Mouse (Mus musculus): ENCODE results near the gene Pnpla3. TPM values are rescaled to one million over a fixed set of nuclear protein-coding genes. Genes with fewer than 3 reads are reported as not detected.

Gene Pnpla3
- polyA plus RNA-seq, 1 experiment from 2014 or later: 3.4 TPM

DNA sequence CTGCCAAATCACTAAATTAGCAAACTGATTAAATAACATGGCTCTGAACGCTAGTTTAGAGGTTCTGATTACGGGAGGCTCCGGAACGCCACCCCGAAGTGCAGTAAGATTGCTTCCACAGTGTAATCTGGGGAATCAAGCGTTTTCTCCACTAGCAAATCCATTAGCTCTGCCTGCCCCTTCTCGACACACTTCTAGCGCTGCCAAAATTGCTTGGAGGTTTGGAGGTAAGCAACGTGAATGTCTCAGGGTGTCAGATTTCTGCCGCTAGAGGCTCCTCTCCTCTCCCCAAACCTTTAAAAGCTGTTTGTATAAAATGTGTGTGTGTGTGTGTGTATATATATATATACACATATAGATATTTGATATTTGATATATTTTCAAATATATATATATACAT lies 57.1 kb downstream of the Pnpla3 start:
- no peak for ATAC-seq (replicated peaks)
- no peak overlapping the region for H3K4me3 ChIP-seq
- 41% methylated on average over 10 of the region's 10 CpGs for WGBS
- no peak overlapping the region for H3K9ac ChIP-seq (replicated peaks)
- H3K27me3 ChIP-seq: no peaks in the 10 kb centered on the region
- H3K9me3 ChIP-seq: no peaks in the 10 kb centered on the region
- peak overlapping the region; percentile 47; the same call in 1 of the 2 replicates for H3K27ac ChIP-seq (replicated peaks)
- peaks cover 36% of the 10 kb centered on the region for H3K4me1 ChIP-seq
- H3K36me3 ChIP-seq: no peaks in the 10 kb centered on the region
- H3K4me2 ChIP-seq (replicated peaks): no peak overlapping the region

- peak; percentile 47 for ATAC-seq (replicated peaks)
- Histone ChIP-seq H3K4me2 (replicated peaks) (no peak overlapping the region), H3K9me3 (no peaks in the 10 kb centered on the region), H3K4me1 (peaks cover 48% of the 10 kb centered on the region), H3K4me3 (no peak overlapping the region), H3K36me3 (no peaks in the 10 kb centered on the region), H3K27ac (replicated peaks) (peak overlapping the region; percentile 75), H3K9ac (replicated peaks) (no peak overlapping the region), H3K27me3 (no peaks in the 10 kb centered on the region)
- WGBS: 32% methylated on average over 15 of the region's 15 CpGs
Observed at GRCm38 (mm10) chr15:84226918-84227317, 59.3 kb downstream of the Pnpla3 start.

DNA sequence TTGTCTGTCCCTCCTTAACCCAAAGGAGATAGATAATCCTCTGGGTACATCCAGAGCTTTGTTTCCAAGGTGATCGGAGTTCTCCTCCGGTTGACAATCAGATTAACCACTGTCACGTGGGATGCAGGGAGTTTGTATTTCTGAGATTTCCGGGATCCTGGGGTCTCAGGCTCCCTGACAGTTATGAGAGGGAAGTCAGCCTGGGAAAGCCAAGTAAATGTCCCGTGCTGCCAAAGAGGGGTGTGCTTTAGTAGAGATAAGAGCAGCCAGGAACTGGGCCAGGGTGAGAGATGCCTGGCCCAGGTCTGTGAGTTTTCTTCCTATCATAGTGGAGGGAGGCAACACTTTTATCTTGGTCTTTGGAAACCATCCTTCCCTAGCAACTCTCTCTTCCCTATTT lies 63.0 kb downstream of the Pnpla3 start:
- Histone ChIP-seq H3K4me1 (peaks cover 42% of the 10 kb centered on the region), H3K9ac (replicated peaks) (peak overlapping the region; percentile 55; the same call in 1 of the 2 replicates), H3K27ac (replicated peaks) (peak overlapping the region; percentile 66), H3K27me3 (no peaks in the 10 kb centered on the region), H3K9me3 (no peaks in the 10 kb centered on the region), H3K4me2 (replicated peaks) (peak overlapping the region; percentile 97), H3K4me3 (no peak overlapping the region), H3K36me3 (no peaks in the 10 kb centered on the region)
- peak; percentile 5; the same call in 1 of the 2 replicates for ATAC-seq (replicated peaks)
- WGBS: 14% methylated on average over 5 of the region's 5 CpGs

DNA sequence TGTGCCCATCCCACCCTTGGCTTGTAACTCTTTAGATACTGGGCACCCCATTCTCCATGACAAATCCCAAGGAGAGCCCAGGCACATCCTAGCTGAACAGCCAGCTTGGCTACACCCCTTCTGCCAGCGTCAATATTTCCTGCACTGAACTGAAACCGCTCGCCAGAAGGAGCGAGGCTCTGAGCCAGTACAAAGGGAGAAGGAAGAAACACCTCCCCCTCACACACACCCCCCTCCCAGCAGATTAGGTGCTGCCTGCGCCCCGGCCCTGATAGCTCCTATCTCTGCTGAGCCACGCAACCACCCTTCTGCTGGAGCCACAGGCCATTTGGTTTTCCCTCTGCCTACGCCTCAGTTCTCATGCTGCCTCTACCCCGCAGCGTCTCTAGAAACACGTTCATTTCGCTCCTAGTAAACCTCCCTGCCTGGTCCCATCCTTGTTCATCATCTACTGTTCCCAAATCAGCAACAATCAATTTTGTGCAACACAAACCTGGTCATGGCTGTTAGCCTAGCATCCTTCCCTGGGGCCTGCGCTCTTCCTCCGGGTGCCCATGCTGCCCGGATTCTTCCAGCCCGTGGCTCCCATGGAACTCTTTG lies 63.6 kb downstream of the Pnpla3 start:
- Histone ChIP-seq H3K9ac (replicated peaks) (peak overlapping the region; percentile 55), H3K4me3 (peak overlapping the region; percentile 44), H3K27ac (replicated peaks) (peak overlapping the region; percentile 66), H3K4me1 (peaks cover 42% of the 10 kb centered on the region), H3K27me3 (no peaks in the 10 kb centered on the region), H3K4me2 (replicated peaks) (peak overlapping the region; percentile 97), H3K9me3 (no peaks in the 10 kb centered on the region), H3K36me3 (no peaks in the 10 kb centered on the region)
- peak; percentile 38 for ATAC-seq (replicated peaks)
- WGBS: 4% methylated on average over 16 of the region's 16 CpGs

- Histone ChIP-seq H3K4me3 (peak within 1 kb of the TSS; percentile 44), H3K27me3 (no peaks in the 10 kb centered on the region), H3K4me2 (replicated peaks) (peak within 1 kb of the TSS; percentile 97), H3K9ac (replicated peaks) (peak within 1 kb of the TSS; percentile 55), H3K9me3 (no peaks in the 10 kb centered on the region), H3K27ac (replicated peaks) (peak within 1 kb of the TSS; percentile 66), H3K36me3 (no peaks in the 10 kb centered on the region), H3K4me1 (peaks cover 35% of the 10 kb centered on the region)
- WGBS: 1% methylated on average over 53 of the region's 53 CpGs
- peak; percentile 45 for ATAC-seq (replicated peaks)
Observed at GRCm38 (mm10) chr15:84231721-84232561, 64.3 kb downstream of the Pnpla3 start, which contains the start of gene Parvb. Gene Parvb (plus strand): TSS chr15:84232043.

GRCm38 (mm10) chr15:84232609-84233008 lies 65.0 kb downstream of the Pnpla3 start:
- ATAC-seq (replicated peaks): no peak
- Histone ChIP-seq H3K9ac (replicated peaks) (no peak overlapping the region), H3K27me3 (no peaks in the 10 kb centered on the region), H3K36me3 (no peaks in the 10 kb centered on the region), H3K4me2 (replicated peaks) (peak overlapping the region; percentile 97), H3K4me3 (peak overlapping the region; percentile 44), H3K27ac (replicated peaks) (no peak overlapping the region), H3K9me3 (no peaks in the 10 kb centered on the region), H3K4me1 (peaks cover 29% of the 10 kb centered on the region)
- 16% methylated on average over 8 of the region's 8 CpGs for WGBS

DNA sequence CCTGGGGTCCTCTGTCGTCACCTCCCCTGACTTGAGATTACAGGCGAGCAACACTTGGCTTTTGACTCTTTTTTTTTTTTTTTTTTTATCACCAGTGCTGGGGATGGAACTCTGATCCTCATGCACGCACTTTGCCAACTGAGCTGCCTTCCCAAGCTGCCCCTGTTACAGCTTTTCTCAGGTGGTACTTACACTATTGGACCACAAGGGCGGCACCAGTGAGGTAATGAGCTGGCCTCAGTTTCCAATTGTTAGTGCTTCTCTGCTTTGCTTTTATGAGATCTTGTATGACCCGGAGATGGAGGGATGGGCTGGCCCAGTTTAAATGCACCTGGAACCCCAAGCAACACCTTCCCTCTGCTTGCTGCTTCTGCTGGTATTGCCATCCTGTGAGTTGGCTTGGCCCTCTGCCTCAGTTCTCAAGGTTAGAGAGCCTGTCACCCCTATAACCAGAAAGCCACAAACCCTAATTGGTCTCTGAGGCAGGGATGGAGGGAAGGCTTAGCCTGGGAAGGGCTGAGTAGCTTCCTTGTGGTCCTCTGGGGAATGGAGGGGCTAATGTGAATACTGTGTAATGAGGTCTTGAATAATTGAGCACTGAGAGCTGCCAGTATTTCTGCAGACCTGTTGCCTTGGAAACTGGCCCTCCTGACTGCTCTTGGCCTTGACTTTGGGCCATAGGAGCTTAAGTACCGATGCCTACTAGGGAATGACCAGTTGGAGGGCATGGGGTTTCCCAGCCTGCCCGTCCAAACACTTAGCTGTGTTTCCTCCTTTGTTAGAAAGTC lies 67.4 kb downstream of the Pnpla3 start:
- no peak overlapping the region for H3K27ac ChIP-seq (replicated peaks)
- no peak overlapping the region for H3K4me2 ChIP-seq (replicated peaks)
- H3K9ac ChIP-seq (replicated peaks): no peak overlapping the region
- H3K36me3 ChIP-seq: no peaks in the 10 kb centered on the region
- no peaks in the 10 kb centered on the region for H3K27me3 ChIP-seq
- no peaks in the 10 kb centered on the region for H3K9me3 ChIP-seq
- peaks cover 42% of the 10 kb centered on the region for H3K4me1 ChIP-seq
- H3K4me3 ChIP-seq: no peak overlapping the region
- WGBS: 80% methylated on average over 7 of the region's 7 CpGs
- no peak for ATAC-seq (replicated peaks)

DNA sequence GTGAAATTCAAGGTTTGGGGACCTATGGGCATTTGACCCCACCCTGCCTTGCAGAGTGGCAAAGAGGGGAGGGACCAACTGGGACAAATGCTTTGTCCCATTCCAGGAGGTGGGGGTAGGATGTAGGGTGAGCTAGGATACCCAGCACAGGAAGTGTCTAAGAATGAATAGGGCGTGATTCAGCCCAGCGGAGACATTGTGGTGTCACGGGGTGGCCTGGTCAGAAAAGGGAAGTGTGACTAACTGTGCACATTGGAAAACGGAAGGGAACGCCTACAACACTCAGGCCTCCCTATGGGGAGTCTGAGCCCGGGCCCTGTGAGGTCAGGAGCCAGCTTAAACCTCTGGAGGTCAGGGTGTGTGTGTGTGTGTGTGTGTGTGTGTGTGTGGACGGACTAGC lies 68.0 kb downstream of the Pnpla3 start:
- no peaks in the 10 kb centered on the region for H3K27me3 ChIP-seq
- H3K9ac ChIP-seq (replicated peaks): no peak overlapping the region
- no peaks in the 10 kb centered on the region for H3K9me3 ChIP-seq
- H3K27ac ChIP-seq (replicated peaks): no peak overlapping the region
- H3K4me3 ChIP-seq: no peak overlapping the region
- no peak for ATAC-seq (replicated peaks)
- 79% methylated on average over 7 of the region's 7 CpGs for WGBS
- peaks cover 38% of the 10 kb centered on the region for H3K4me1 ChIP-seq
- H3K4me2 ChIP-seq (replicated peaks): no peak overlapping the region
- no peaks in the 10 kb centered on the region for H3K36me3 ChIP-seq

Small RNA genes lying within 50 kb of the gene (microRNA-seq; reads per million reads assigned to microRNA genes)
- not detected for gene Mir6392

Other genes with a start within 250 kb of the Pnpla3 start
- 3.7 and 4.3 TPM in 2 replicates for gene Efcab6, start 102.5 kb upstream of the Pnpla3 start, polyA plus RNA-seq (2015; fragmentation: Nextera tagmentation; extraction: Ambion mirVana)
- gene Sult4a1, start 62.1 kb upstream of the Pnpla3 start, polyA plus RNA-seq (2015; fragmentation: Nextera tagmentation; extraction: Ambion mirVana): 76.7 and 76.8 TPM in 2 replicates
- gene Pnpla5, start 44.7 kb upstream of the Pnpla3 start, polyA plus RNA-seq (2015; fragmentation: Nextera tagmentation; extraction: Ambion mirVana): not detected in 2 replicates
- gene Samm50, start 24.4 kb downstream of the Pnpla3 start, polyA plus RNA-seq (2015; fragmentation: Nextera tagmentation; extraction: Ambion mirVana): 83.1 and 89.2 TPM in 2 replicates
- gene Parvb, start 64.2 kb downstream of the Pnpla3 start, polyA plus RNA-seq (2015; fragmentation: Nextera tagmentation; extraction: Ambion mirVana): 2.8 and 3.8 TPM in 2 replicates
- gene Parvg, start 156.2 kb downstream of the Pnpla3 start, polyA plus RNA-seq (2015; fragmentation: Nextera tagmentation; extraction: Ambion mirVana): 0.75 and 1.0 TPM in 2 replicates

Measured in forebrain, embryonic 15.5 days (tissue).